Mouse (Mus musculus): Measurements from ENCODE around the gene Dnase1l3. TPM values are rescaled to one million over a fixed set of nuclear protein-coding genes. Genes with fewer than 3 reads are reported as not detected.

Gene Dnase1l3
- polyA plus RNA-seq (2012; rRNA removed), result 3.6 and 3.9 TPM in 2 replicates

GRCm38 (mm10) chr14:7994271-7994767 is at the start of gene Dnase1l3:
Dnase1l3 (minus strand) TSS chr14:7994573.

DNA sequence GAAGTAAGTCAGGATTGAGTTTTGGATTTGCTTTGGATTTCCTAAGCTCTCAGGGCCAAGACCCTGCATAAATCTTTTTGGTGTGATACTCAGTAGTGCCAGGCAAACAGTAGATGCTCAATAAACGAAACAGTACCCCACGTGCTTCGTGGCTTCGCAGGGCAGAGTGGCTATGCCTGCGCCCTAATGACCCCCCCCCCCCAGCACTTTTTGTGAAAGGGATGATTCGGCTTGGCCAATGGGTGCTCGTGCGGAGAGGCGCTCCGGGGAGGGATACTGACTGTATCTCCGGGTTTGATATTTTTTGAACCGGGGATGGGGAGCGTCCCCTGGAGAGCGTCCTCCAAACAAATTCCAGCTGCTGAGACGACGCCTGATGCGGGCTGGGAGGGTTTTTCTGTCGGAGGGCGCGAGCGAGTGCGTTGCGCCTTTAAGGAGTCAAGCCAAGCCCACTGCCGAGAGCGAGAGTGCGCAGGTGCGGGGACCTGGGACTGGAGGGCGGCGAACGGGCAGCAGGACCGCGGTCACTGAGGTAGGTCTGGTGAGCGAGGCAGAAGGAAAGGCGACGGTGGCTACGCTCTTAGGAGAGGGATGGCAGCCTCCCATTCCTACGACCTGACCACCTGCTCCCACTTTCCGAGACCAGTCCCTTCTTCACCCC is 8.2 kb upstream of the Dnase1l3 start, which contains the start of gene Abhd6:
Abhd6 (plus strand) TSS at position 471 of the 661 bp plus-strand sequence.

DNA sequence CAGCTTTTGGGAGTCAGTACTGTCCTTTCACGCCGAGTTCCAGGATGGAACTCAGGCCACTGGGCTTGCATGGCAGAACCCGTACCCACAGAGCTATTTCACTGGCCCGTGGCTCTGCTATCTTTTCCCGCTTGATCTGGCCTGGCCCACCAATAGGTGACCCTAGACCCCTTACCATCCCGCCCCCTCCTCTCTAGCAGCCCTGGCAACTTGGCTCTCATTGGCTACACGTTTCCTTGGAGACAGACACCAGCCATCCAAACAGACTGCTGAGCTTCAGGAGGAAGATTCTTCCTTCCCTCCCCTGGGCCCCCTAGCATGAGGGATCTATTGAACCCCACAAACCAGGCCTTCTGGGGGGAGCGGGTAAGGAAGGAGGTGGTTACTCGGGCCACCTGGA is 37.3 kb downstream of the Dnase1l3 start, which contains the start of gene Gm45521:
Gm45521 (plus strand) TSS at position 240 of the 400 bp plus-strand sequence.

Other genes with a start within 250 kb of the Dnase1l3 start
- not detected in 2 replicates for gene Gm26661, start 203.0 kb downstream of the Dnase1l3 start, polyA plus RNA-seq (2012; rRNA removed)
- 4.3 and 5.1 TPM in 2 replicates for gene Flnb, start 176.6 kb downstream of the Dnase1l3 start, polyA plus RNA-seq (2012; rRNA removed)
- not detected in 2 replicates for gene Gm45521, start 37.3 kb downstream of the Dnase1l3 start, polyA plus RNA-seq (2012; rRNA removed)
- gene Abhd6, start 8.3 kb upstream of the Dnase1l3 start, polyA plus RNA-seq (2012; rRNA removed), result 7.5 and 7.8 TPM in 2 replicates
- gene Rpp14, start 85.8 kb upstream of the Dnase1l3 start, polyA plus RNA-seq (2012; rRNA removed), result 7.0 and 7.6 TPM in 2 replicates
- 14.9 and 16.8 TPM in 2 replicates for gene Pxk, start 103.6 kb upstream of the Dnase1l3 start, polyA plus RNA-seq (2012; rRNA removed)
- 91.1 and 93.2 TPM in 2 replicates for gene Pdhb, start 178.5 kb upstream of the Dnase1l3 start, polyA plus RNA-seq (2012; rRNA removed)
- gene Kctd6, start 219.6 kb upstream of the Dnase1l3 start, polyA plus RNA-seq (2012; rRNA removed), result 4.5 and 5.0 TPM in 2 replicates

All from liver, embryonic 18 days (tissue).